Mouse (Mus musculus) urinary bladder, adult 2 months (tissue): ENCODE data around the gene Aagab. TPM values are rescaled to one million over a fixed set of nuclear protein-coding genes. Genes with fewer than 3 reads are reported as not detected.

Experiments used
- DNase-seq: peaks from one replicate; pipeline ENCODE4 v3.0.0; 2022; ENCODE audit warnings: low spot score
- polyA plus RNA-seq: library from polyadenylated mRNA; depleted of rRNA; stranded (reverse); fragments of >200 nt; gene quantifications from 2 replicates; pipeline ENCODE4 v1.2.3, GENCODE M21; 2012; rRNA removed

The Aagab gene
- polyA plus RNA-seq: 16.7 and 19.3 TPM in 2 replicates

GRCm38 (mm10) chr9:63602043-63602939 lies at the start of gene Aagab, which contains the start of gene Iqch:
Gene Aagab (plus strand): TSS chr9:63602660.
Gene Iqch (minus strand): TSS chr9:63602493.
- peak; percentile 93 for DNase-seq

GRCm38 (mm10) chr9:63553628-63554027 lies 48.8 kb upstream of the Aagab start:
- no peak for DNase-seq

GRCm38 (mm10) chr9:63555460-63555990 lies 46.9 kb upstream of the Aagab start:
- DNase-seq: no peak

- DNase-seq: no peak
Measured at GRCm38 (mm10) chr9:63556316-63556715, 46.1 kb upstream of the Aagab start.

- no peak for DNase-seq
Measured at GRCm38 (mm10) chr9:63556933-63557332, 45.5 kb upstream of the Aagab start.

GRCm38 (mm10) chr9:63561931-63562330 lies 40.5 kb upstream of the Aagab start:
- DNase-seq: no peak

GRCm38 (mm10) chr9:63563436-63563835 lies 39.0 kb upstream of the Aagab start:
- DNase-seq: no peak

GRCm38 (mm10) chr9:63568314-63568713 lies 34.1 kb upstream of the Aagab start:
- no peak for DNase-seq

- DNase-seq: no peak
Measured at GRCm38 (mm10) chr9:63568808-63569207, 33.7 kb upstream of the Aagab start.

GRCm38 (mm10) chr9:63571895-63572294 lies 30.6 kb upstream of the Aagab start:
- DNase-seq: no peak

GRCm38 (mm10) chr9:63572874-63573273 lies 29.6 kb upstream of the Aagab start:
- no peak for DNase-seq

- no peak for DNase-seq
Measured at GRCm38 (mm10) chr9:63577469-63577868, 25.0 kb upstream of the Aagab start.

GRCm38 (mm10) chr9:63579644-63580043 lies 22.8 kb upstream of the Aagab start:
- DNase-seq: no peak

- no peak for DNase-seq
Measured at GRCm38 (mm10) chr9:63580046-63580445, 22.4 kb upstream of the Aagab start.

- DNase-seq: no peak
Measured at GRCm38 (mm10) chr9:63581778-63582177, 20.7 kb upstream of the Aagab start.

GRCm38 (mm10) chr9:63585251-63585650 lies 17.2 kb upstream of the Aagab start:
- DNase-seq: no peak

- DNase-seq: no peak
Measured at GRCm38 (mm10) chr9:63589209-63589608, 13.3 kb upstream of the Aagab start.

GRCm38 (mm10) chr9:63590592-63590991 lies 11.9 kb upstream of the Aagab start:
- DNase-seq: no peak

- no peak for DNase-seq
Measured at GRCm38 (mm10) chr9:63591661-63592256, 10.7 kb upstream of the Aagab start.

- no peak for DNase-seq
Measured at GRCm38 (mm10) chr9:63595032-63595431, 7.4 kb upstream of the Aagab start.

GRCm38 (mm10) chr9:63595652-63596051 lies 6.8 kb upstream of the Aagab start:
- DNase-seq: no peak

GRCm38 (mm10) chr9:63596660-63597059 lies 5.8 kb upstream of the Aagab start:
- no peak for DNase-seq

GRCm38 (mm10) chr9:63603849-63604248 lies 1.4 kb downstream of the Aagab start:
- DNase-seq: no peak
